Mouse (Mus musculus): Measurements from ENCODE around the gene Cachd1. TPM values are rescaled to one million over a fixed set of nuclear protein-coding genes. Genes with fewer than 3 reads are reported as not detected.

Cachd1 gene
- polyA plus RNA-seq, 1 experiment from 2014 or later, result 6.8 TPM

Other genes starting within 250 kb of the Cachd1 start
- gene Gm10577, start 244.0 kb downstream of the Cachd1 start, polyA plus RNA-seq (2015; fragmentation: Nextera tagmentation; extraction: Ambion mirVana), result not detected in 2 replicates

Data from heart, embryonic 13.5 days (tissue).